Mouse (Mus musculus) C2C12 (cell line): Measurements from ENCODE around the gene Pax3. TPM values are rescaled to one million over a fixed set of nuclear protein-coding genes. Genes with fewer than 3 reads are reported as not detected.

ENCODE experiments used
- H3K27me3 ChIP-seq: one replicate; pipeline ENCODE4 v1.6.1; 2011; ENCODE audit not compliant: control insufficient read depth, insufficient read depth, insufficient read length
- H3K36me3 ChIP-seq: one replicate; pipeline ENCODE4 v1.6.1; 2011; ENCODE audit not compliant: control insufficient read depth, insufficient read depth
- H3K4me3 ChIP-seq: one replicate; pipeline ENCODE4 v1.5.1; 2011; ENCODE audit warnings: mild to moderate bottlenecking, control low read depth; ENCODE audit not compliant: poor library complexity, insufficient read depth, severe bottlenecking
- H3K79me2 ChIP-seq: one replicate; pipeline ENCODE4 v1.6.1; 2011; ENCODE audit not compliant: control insufficient read depth, insufficient read depth
- H3K79me3 ChIP-seq: one replicate; pipeline ENCODE4 v1.6.1; 2011; ENCODE audit warnings: low read depth, control low read depth
- H3ac ChIP-seq: one replicate; pipeline ENCODE3; 2011; ENCODE audit warnings: low read depth; ENCODE audit not compliant: control insufficient read depth, insufficient read length
- CEBPB ChIP-seq: IDR thresholded peaks from one replicate; pipeline ENCODE4 v1.6.1; 2011; ENCODE audit warnings: low read depth, mild to moderate bottlenecking, control low read depth, moderate library complexity
- CTCF ChIP-seq: IDR thresholded peaks from one replicate; pipeline ENCODE4 v1.5.1; 2011; ENCODE audit not compliant: control insufficient read depth, insufficient read depth, insufficient read length
- FOSL1 ChIP-seq: IDR thresholded peaks from one replicate; pipeline ENCODE4 v1.8.0; 2011; ENCODE audit warnings: mild to moderate bottlenecking, low read length; ENCODE audit not compliant: poor library complexity, insufficient read depth, severe bottlenecking
- MAX ChIP-seq: IDR thresholded peaks from one replicate; pipeline ENCODE4 v1.6.1; 2011; ENCODE audit warnings: mild to moderate bottlenecking, control low read depth
- MYOD1 ChIP-seq: IDR thresholded peaks from one replicate; pipeline ENCODE4 v1.6.1; 2011; ENCODE audit warnings: low read depth; ENCODE audit not compliant: control insufficient read depth, insufficient read length
- MYOG ChIP-seq: IDR thresholded peaks from one replicate; pipeline ENCODE4 v1.6.1; 2011; ENCODE audit not compliant: control insufficient read depth, insufficient read length; ENCODE audit errors: extremely low read depth
- USF1 ChIP-seq: IDR thresholded peaks from one replicate; pipeline ENCODE4 v1.6.1; 2011; ENCODE audit warnings: low read depth, mild to moderate bottlenecking, control low read depth, moderate library complexity
- polyA plus RNA-seq: library from polyadenylated mRNA; unstranded; fragments of >200 nt; fragmentation: generic; extraction: Trizol; gene quantifications from one replicate; pipeline ENCODE4 v1.2.1, GENCODE M21; 2012; ENCODE audit warnings: missing spikeins

Gene Pax3
- polyA plus RNA-seq, 1 experiment: 0.23 TPM

- Histone ChIP-seq H3K36me3 (no peaks in the 10 kb centered on the region), H3K4me3 (no peak overlapping the region), H3K27me3 (no peaks in the 10 kb centered on the region), H3ac (no peak overlapping the region), H3K79me3 (no peaks in the 10 kb centered on the region), H3K79me2 (no peaks in the 10 kb centered on the region)
- no peak for TF ChIP-seq CTCF
- no peak for TF ChIP-seq FOSL1
- no peak for TF ChIP-seq MYOD1
- no peak for TF ChIP-seq USF1
- TF ChIP-seq MYOG: no peak
- no peak for TF ChIP-seq CEBPB
- no peak for TF ChIP-seq MAX
These were observed 11.4 kb upstream of the Pax3 start for GRCm38 (mm10) chr1:78208281-78208814.

GRCm38 (mm10) chr1:78204341-78204740 is 7.4 kb upstream of the Pax3 start:
- TF ChIP-seq MYOD1 (no peak), FOSL1 (no peak), USF1 (no peak), CTCF (no peak), MAX (no peak), CEBPB (no peak), MYOG (no peak)
- H3K27me3 ChIP-seq: no peaks in the 10 kb centered on the region
- H3K4me3 ChIP-seq: no peak overlapping the region

GRCm38 (mm10) chr1:78203622-78204211 is 6.8 kb upstream of the Pax3 start:
- Histone ChIP-seq H3K27me3 (no peaks in the 10 kb centered on the region), H3K79me3 (no peaks in the 10 kb centered on the region), H3K79me2 (no peaks in the 10 kb centered on the region), H3ac (peak overlapping the region; percentile 57), H3K36me3 (no peaks in the 10 kb centered on the region), H3K4me3 (peak overlapping the region; percentile 34)
- peak; percentile 47 for TF ChIP-seq MAX
- no peak for TF ChIP-seq FOSL1

More at GRCm38 (mm10) chr1:78204341-78204740, 7.4 kb upstream of the Pax3 start:
- Histone ChIP-seq H3K79me2 (no peaks in the 10 kb centered on the region), H3K36me3 (no peaks in the 10 kb centered on the region), H3K79me3 (no peaks in the 10 kb centered on the region), H3ac (no peak overlapping the region)

- no peak for TF ChIP-seq CTCF
- TF ChIP-seq MYOG: no peak
- no peak for TF ChIP-seq FOSL1
- TF ChIP-seq MYOD1: no peak
- TF ChIP-seq MAX: no peak
- no peak for TF ChIP-seq CEBPB
- TF ChIP-seq USF1: no peak
- Histone ChIP-seq H3K79me2 (no peaks in the 10 kb centered on the region), H3K4me3 (peak overlapping the region; percentile 34), H3ac (no peak overlapping the region), H3K36me3 (no peaks in the 10 kb centered on the region), H3K79me3 (no peaks in the 10 kb centered on the region), H3K27me3 (no peaks in the 10 kb centered on the region)
These were observed 6.2 kb upstream of the Pax3 start for GRCm38 (mm10) chr1:78203086-78203614.

GRCm38 (mm10) chr1:78202466-78203085 is 5.6 kb upstream of the Pax3 start:
- no peak overlapping the region for H3K4me3 ChIP-seq
- TF ChIP-seq FOSL1 (no peak), CEBPB (no peak), MYOG (no peak), USF1 (no peak), MYOD1 (no peak), MAX (no peak), CTCF (no peak)
- no peaks in the 10 kb centered on the region for H3K36me3 ChIP-seq
- H3K79me3 ChIP-seq: no peaks in the 10 kb centered on the region
- H3K79me2 ChIP-seq: no peaks in the 10 kb centered on the region
- no peaks in the 10 kb centered on the region for H3K27me3 ChIP-seq
- no peak overlapping the region for H3ac ChIP-seq
